Mouse (Mus musculus): ENCODE data around the gene Myo19. TPM values are rescaled to one million over a fixed set of nuclear protein-coding genes. Genes with fewer than 3 reads are reported as not detected.

Myo19 gene
- polyA plus RNA-seq, 1 experiment from 2014 or later = 11.9 TPM

DNA sequence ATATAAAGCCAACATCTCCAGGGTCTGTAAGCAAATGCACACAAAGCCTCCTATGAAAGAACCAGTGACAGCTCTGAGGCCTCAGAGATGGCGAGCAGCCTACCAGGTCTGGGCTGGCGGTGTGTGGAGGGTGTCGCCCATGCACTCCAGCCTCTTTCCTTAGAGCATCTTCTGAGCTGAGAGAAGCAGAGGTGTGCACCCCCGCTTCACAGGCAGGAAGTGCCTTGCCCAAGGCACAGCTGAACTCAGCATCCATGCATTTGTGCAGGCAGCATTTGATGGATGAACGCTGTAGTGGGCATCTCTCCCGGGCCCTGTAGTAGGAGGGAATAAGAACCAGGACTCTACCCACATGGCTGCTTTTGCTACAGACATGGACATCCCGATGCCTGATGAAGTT, 11.8 kb downstream of the Myo19 start:
- Histone ChIP-seq H3K27me3 (replicated peaks; ENCODE audit: low read depth, poor library complexity, severe bottlenecking) (no peaks in the 10 kb centered on the region), H3K27ac (replicated peaks) (no peak overlapping the region), H3K4me3 (no peak overlapping the region), H3K36me3 (replicated peaks) (peaks cover 95% of the 10 kb centered on the region), H3K9me3 (no peaks in the 10 kb centered on the region), H3K4me1 (no peaks in the 10 kb centered on the region)
- no peak for DNase-seq (ENCODE audit: low spot score)
- WGBS = 93% methylated on average over 7 of the region's 7 CpGs

DNA sequence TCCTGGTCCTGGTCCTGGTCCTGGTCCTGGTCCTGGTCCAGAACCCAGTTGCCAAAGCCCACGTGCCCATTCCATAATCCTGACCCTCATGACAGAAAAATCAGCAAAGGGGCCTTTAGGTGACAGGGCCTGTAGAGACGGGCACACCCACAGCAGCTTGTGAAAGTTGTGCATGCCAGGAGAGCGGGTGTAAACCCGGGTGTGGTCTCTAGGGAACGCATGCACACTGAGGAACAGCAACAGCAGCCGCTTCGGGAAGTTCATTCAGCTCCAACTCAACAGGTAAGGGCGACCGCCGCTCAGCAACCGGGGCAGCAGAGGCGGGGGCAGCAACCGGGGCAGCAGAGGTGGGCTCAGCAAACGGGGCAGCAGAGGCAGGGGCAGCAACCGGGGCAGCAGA, 13.2 kb downstream of the Myo19 start:
- H3K4me1 ChIP-seq = no peaks in the 10 kb centered on the region
- no peaks in the 10 kb centered on the region for H3K9me3 ChIP-seq
- no peak for DNase-seq (ENCODE audit: low spot score)
- H3K27me3 ChIP-seq (replicated peaks; ENCODE audit: low read depth, poor library complexity, severe bottlenecking) = no peaks in the 10 kb centered on the region
- WGBS = 90% methylated on average over 15 of the region's 15 CpGs
- H3K4me3 ChIP-seq = no peak overlapping the region
- no peak overlapping the region for H3K27ac ChIP-seq (replicated peaks)
- H3K36me3 ChIP-seq (replicated peaks) = peaks cover 95% of the 10 kb centered on the region

- no peak for DNase-seq (ENCODE audit: low spot score)
- H3K27ac ChIP-seq (replicated peaks) = no peak overlapping the region
- 85% methylated on average over 9 of the region's 9 CpGs for WGBS
- H3K27me3 ChIP-seq (replicated peaks; ENCODE audit: low read depth, poor library complexity, severe bottlenecking) = no peaks in the 10 kb centered on the region
- H3K4me3 ChIP-seq = no peak overlapping the region
- no peaks in the 10 kb centered on the region for H3K4me1 ChIP-seq
- peaks cover 100% of the 10 kb centered on the region for H3K36me3 ChIP-seq (replicated peaks)
- no peaks in the 10 kb centered on the region for H3K9me3 ChIP-seq
These were observed 24.7 kb downstream of the Myo19 start for GRCm38 (mm10) chr11:84904597-84905144.

DNA sequence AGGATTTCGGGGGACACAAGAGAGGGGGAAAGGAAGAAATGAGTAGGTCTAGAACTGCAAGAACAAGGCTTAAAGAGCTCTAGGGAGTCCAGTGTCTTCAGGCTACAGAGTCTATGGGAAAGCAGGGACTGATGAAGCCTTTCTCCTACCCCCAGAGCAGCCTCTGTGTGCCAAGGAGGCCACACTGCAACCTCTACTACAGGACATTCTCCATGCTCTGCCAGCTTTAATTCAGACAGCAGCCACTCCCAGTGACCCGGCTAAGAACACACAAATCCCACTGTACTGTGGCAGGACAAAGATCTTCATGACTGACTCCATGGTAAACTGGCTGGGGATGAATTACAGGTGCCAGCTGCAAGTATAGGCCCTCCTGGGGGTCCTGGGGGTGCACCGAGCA, 27.1 kb downstream of the Myo19 start:
- Histone ChIP-seq H3K4me3 (no peak overlapping the region), H3K27ac (replicated peaks) (no peak overlapping the region), H3K9me3 (no peaks in the 10 kb centered on the region), H3K36me3 (replicated peaks) (peaks cover 100% of the 10 kb centered on the region), H3K4me1 (no peaks in the 10 kb centered on the region), H3K27me3 (replicated peaks; ENCODE audit: low read depth, poor library complexity, severe bottlenecking) (no peaks in the 10 kb centered on the region)
- WGBS = 79% methylated on average over 3 of the region's 3 CpGs
- no peak for DNase-seq (ENCODE audit: low spot score)

- Histone ChIP-seq H3K27ac (replicated peaks) (no peak overlapping the region), H3K4me3 (no peak overlapping the region), H3K27me3 (replicated peaks; ENCODE audit: low read depth, poor library complexity, severe bottlenecking) (no peaks in the 10 kb centered on the region), H3K9me3 (no peaks in the 10 kb centered on the region), H3K4me1 (no peaks in the 10 kb centered on the region), H3K36me3 (replicated peaks) (peaks cover 100% of the 10 kb centered on the region)
- 92% methylated on average over 6 of the region's 6 CpGs for whole genome bisulfite sequencing
- DNase-seq (ENCODE audit: low spot score) = no peak
These were observed 28.5 kb downstream of the Myo19 start for GRCm38 (mm10) chr11:84908480-84908879.

GRCm38 (mm10) chr11:84910411-84910810, 30.5 kb downstream of the Myo19 start:
- H3K36me3 ChIP-seq (replicated peaks) = peaks cover 93% of the 10 kb centered on the region
- WGBS = 79% methylated on average over 4 of the region's 4 CpGs

DNA sequence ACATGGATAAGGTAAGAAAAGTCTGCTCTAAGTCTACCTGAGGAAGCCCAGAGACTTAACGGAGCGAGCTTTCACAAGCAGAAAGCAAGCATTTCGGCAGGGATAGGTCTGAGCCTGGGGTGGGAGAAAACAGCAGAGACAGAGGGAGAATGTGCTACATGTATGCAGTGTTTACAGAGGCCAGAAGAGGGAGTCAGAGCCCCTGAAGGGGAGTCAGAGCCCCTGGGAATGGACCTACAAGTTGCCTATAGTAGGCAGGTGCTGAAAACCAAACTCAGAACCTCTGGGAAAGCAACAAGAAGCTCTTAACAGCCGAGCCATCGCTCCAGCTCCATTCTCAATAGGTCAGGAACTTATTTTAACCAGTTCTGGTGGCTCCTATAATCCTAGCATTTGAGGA, 34.7 kb downstream of the Myo19 start:
- Histone ChIP-seq H3K4me1 (peaks cover 27% of the 10 kb centered on the region), H3K9me3 (no peaks in the 10 kb centered on the region), H3K27me3 (replicated peaks; ENCODE audit: low read depth, poor library complexity, severe bottlenecking) (no peaks in the 10 kb centered on the region), H3K36me3 (replicated peaks) (peaks cover 50% of the 10 kb centered on the region), H3K4me3 (peak overlapping the region; percentile 97), H3K27ac (replicated peaks) (no peak overlapping the region)
- 84% methylated on average over 5 of the region's 5 CpGs for WGBS
- no peak for DNase-seq (ENCODE audit: low spot score)

More at GRCm38 (mm10) chr11:84910411-84910810, 30.5 kb downstream of the Myo19 start:
- Histone ChIP-seq H3K4me3 (no peak overlapping the region), H3K27me3 (replicated peaks; ENCODE audit: low read depth, poor library complexity, severe bottlenecking) (no peaks in the 10 kb centered on the region), H3K9me3 (no peaks in the 10 kb centered on the region), H3K27ac (replicated peaks) (no peak overlapping the region), H3K4me1 (peaks cover 14% of the 10 kb centered on the region)
- DNase-seq (ENCODE audit: low spot score) = no peak

GRCm38 (mm10) chr11:84916053-84916702, 36.2 kb downstream of the Myo19 start, which contains the start of gene Znhit3:
Gene Znhit3, minus strand, starts transcription at chr11:84916366.
- H3K36me3 ChIP-seq (replicated peaks) = peaks cover 35% of the 10 kb centered on the region
- peak within 1 kb of the TSS; percentile 97 for H3K4me3 ChIP-seq
- no peaks in the 10 kb centered on the region for H3K9me3 ChIP-seq
- DNase-seq (ENCODE audit: low spot score) = peak; percentile 84
- H3K27me3 ChIP-seq (replicated peaks; ENCODE audit: low read depth, poor library complexity, severe bottlenecking) = no peaks in the 10 kb centered on the region
- peaks cover 27% of the 10 kb centered on the region for H3K4me1 ChIP-seq
- H3K27ac ChIP-seq (replicated peaks) = peak within 1 kb of the TSS; percentile 86
- WGBS = 3% methylated on average over 34 of the region's 34 CpGs

GRCm38 (mm10) chr11:84916703-84917300, 36.9 kb downstream of the Myo19 start:
- Histone ChIP-seq H3K9me3 (no peaks in the 10 kb centered on the region), H3K27me3 (replicated peaks; ENCODE audit: low read depth, poor library complexity, severe bottlenecking) (no peaks in the 10 kb centered on the region), H3K36me3 (replicated peaks) (peaks cover 29% of the 10 kb centered on the region), H3K4me3 (peak overlapping the region; percentile 97), H3K27ac (replicated peaks) (peak overlapping the region; percentile 86; the same call in 1 of the 2 replicates), H3K4me1 (peaks cover 27% of the 10 kb centered on the region)
- DNase-seq (ENCODE audit: low spot score) = no peak
- WGBS = 64% methylated on average over 7 of the region's 7 CpGs

GRCm38 (mm10) chr11:84918425-84918824, 38.5 kb downstream of the Myo19 start:
- DNase-seq (ENCODE audit: low spot score) = peak; percentile 90
- WGBS = 7% methylated on average over 16 of the region's 16 CpGs
- H3K27me3 ChIP-seq (replicated peaks; ENCODE audit: low read depth, poor library complexity, severe bottlenecking) = no peaks in the 10 kb centered on the region
- H3K9me3 ChIP-seq = no peaks in the 10 kb centered on the region
- peaks cover 13% of the 10 kb centered on the region for H3K36me3 ChIP-seq (replicated peaks)
- peaks cover 27% of the 10 kb centered on the region for H3K4me1 ChIP-seq
- H3K4me3 ChIP-seq = peak overlapping the region; percentile 28; the same call in 1 of the 2 replicates
- H3K27ac ChIP-seq (replicated peaks) = no peak overlapping the region

DNA sequence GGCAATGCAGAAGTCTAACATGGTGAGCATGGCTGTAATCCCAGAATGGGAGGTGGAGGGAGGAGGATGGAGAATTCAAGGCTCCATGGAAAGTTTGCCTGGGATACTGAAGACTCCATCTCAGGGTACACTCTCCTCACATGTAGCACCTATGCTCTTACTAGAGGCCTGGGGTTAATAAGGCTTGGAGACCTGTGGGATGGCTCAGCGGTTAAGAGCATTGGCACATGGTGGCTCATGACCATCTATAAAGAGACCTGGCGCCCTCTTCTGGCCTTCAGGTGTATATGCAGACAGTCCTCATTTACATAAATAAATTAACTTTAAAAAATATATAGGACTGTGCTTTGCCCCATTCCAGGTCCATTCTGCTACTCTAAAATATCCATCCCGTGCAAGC, 39.3 kb downstream of the Myo19 start:
- Histone ChIP-seq H3K27ac (replicated peaks) (no peak overlapping the region), H3K36me3 (replicated peaks) (peaks cover 4% of the 10 kb centered on the region), H3K4me1 (peaks cover 24% of the 10 kb centered on the region), H3K27me3 (replicated peaks; ENCODE audit: low read depth, poor library complexity, severe bottlenecking) (no peaks in the 10 kb centered on the region), H3K4me3 (no peak overlapping the region), H3K9me3 (no peaks in the 10 kb centered on the region)
- DNase-seq (ENCODE audit: low spot score) = peak; percentile 25
- 41% methylated on average over 3 of the region's 3 CpGs for WGBS

GRCm38 (mm10) chr11:84919951-84920350, 40.0 kb downstream of the Myo19 start:
- 76% methylated on average over 7 of the region's 7 CpGs for WGBS
- DNase-seq (ENCODE audit: low spot score) = no peak
- peaks cover 18% of the 10 kb centered on the region for H3K4me1 ChIP-seq
- no peaks in the 10 kb centered on the region for H3K36me3 ChIP-seq (replicated peaks)
- H3K4me3 ChIP-seq = no peak overlapping the region
- H3K27ac ChIP-seq (replicated peaks) = no peak overlapping the region
- no peaks in the 10 kb centered on the region for H3K27me3 ChIP-seq (replicated peaks; ENCODE audit: low read depth, poor library complexity, severe bottlenecking)
- H3K9me3 ChIP-seq = no peaks in the 10 kb centered on the region

DNA sequence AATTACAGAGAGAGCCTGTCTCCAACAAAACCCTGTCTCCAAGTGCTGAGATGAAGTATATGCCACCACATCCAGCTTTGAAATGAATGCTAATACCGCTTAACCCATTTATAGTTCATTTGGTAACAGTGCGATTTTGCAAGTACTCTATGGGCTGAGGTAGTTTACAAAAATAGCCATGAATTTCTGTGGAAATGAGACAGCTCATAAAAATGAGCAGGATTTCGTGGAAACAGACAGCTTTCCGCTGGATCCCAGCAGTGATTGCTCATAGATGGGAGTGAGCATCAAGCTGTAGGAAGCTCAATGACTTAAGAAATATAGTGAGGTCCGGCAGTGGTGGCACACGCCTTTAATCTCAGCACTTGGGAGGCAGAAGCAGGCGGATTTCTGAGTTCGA, 41.0 kb downstream of the Myo19 start:
- Histone ChIP-seq H3K4me3 (no peak overlapping the region), H3K9me3 (no peaks in the 10 kb centered on the region), H3K27ac (replicated peaks) (no peak overlapping the region), H3K36me3 (replicated peaks) (no peaks in the 10 kb centered on the region), H3K4me1 (peaks cover 12% of the 10 kb centered on the region), H3K27me3 (replicated peaks; ENCODE audit: low read depth, poor library complexity, severe bottlenecking) (no peaks in the 10 kb centered on the region)
- no peak for DNase-seq (ENCODE audit: low spot score)
- 85% methylated on average over 8 of the region's 8 CpGs for WGBS

Measured in embryonic facial prominence, embryonic 10.5 days (tissue).